Mouse (Mus musculus) adrenal gland, postnatal 4 days (tissue): ENCODE measurements around the gene Sema5a. TPM values are rescaled to one million over a fixed set of nuclear protein-coding genes. Genes with fewer than 3 reads are reported as not detected.

Source experiments
- DNase-seq, 2 experiments: peaks; one replicate each; pipeline ENCODE4 v3.0.0; 2021 to 2022; ENCODE audit warnings: low spot score in 2 of 2, mixed read lengths in 2 of 2
- total RNA-seq, 2 experiments: library from RNA; stranded (reverse); gene quantifications; 2 replicates each; pipeline ENCODE4 v1.2.3; 2021

The Sema5a gene
- total RNA-seq, 2 experiments from 2014 or later = 33.9 to 47.3 TPM

DNA sequence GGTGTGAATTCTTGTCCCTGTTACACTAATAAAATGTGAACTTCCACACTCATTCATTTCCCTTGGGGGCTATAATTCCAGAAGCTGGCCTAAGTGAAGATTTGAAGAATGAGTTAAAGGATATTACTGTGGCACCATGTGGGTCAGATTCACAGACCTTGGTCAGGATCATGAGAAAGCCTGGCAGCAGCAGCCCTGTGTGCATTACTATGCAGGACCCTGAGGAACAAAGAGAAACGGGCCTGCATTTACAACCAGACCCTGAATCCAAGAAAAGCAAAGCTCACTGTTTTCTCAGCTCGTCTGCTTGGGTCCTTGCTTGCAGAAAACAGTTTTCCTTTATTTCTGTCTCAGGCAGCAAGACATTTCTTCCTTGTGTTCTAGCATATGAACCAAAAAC, 374.6 kb downstream of the Sema5a start:
- no peak for DNase-seq

DNA sequence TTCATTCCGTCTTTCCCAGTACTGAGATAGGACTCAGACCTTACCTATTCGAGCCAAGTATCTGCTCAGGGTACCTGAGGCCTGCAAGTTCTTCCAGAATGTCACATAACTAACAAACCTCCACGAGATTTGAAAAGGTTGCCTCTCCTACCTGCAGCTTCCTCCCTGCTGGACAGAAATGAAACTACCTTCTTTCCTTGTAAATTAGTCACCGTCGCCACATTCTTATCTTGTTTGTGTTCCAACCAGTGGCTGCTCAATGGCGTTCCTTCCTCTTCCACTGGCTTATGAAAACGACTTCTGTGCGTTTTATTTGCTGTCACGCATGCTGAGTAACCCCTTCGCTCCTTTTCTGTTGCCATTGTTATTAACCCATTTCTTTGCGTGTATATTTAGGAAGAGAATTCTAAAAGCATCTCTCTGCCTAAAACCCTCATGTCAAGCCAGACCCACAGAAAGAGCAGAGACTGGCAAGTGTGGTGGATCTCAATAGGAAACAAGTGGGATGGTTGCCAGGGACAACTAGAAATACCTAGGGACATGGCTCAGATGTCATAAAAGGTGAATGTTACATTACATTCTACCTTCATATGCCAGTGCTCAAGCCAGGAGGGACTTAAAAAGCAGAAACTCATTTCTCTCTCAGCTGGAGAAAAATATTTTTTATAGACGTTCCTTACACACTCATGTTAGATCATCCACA, 378.6 kb downstream of the Sema5a start:
- no peak for DNase-seq

DNA sequence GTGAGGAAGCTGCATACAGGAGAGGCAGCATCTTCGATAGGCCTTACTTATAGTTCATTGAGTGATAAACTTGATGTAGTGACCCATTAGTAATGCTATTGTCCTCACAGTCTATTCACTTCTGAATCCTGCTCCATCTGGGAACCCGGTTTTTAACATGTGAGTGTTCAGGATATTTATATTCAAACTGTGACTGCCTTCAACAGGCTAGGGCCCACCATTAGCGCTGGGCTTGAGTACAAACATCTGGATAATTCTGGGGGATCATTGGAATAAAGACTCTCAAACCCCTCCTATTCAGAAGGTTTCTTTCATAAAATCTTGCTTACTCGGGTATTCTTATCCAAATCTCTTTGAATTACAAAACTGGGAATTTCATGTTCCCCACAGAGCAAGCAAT, 379.5 kb downstream of the Sema5a start:
- no peak for DNase-seq

DNA sequence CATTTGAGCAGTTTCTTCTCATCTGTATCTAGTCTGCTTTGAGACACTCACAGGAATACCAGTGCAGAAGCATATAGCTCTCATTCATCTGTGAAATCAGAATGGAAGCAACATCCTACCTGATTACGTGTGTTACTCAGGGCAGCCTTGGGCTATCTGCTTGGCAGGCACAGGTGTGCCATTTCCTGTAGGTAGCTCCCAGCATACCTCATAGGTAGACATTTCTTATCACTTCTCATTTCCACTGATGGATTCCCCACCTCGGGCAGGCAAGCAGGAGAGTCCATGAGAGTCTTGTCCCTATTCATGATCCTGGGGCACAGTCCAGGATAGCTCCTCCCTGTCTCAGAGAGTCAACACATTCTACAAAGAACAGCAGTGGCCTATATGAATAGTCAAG, 381.4 kb downstream of the Sema5a start:
- DNase-seq = no peak

DNA sequence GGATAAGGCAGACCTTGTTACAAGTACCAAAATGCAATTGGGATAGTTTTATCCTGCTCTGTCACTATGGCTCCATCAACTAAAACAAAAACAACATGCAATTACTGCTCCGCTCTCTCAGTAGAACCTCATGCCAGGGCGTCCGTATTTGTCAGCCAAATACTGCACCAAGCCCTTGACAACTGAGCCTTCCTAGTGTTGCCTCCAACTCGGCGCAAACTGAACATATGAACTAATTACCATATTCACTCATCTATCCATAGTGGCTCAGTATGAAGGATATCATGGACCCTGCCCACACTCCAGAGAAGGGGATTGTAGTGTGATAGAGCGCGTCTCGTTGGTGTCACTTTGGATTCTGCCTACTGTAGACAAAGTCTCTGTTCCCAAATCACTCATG, 389.1 kb downstream of the Sema5a start:
- no peak for DNase-seq

DNA sequence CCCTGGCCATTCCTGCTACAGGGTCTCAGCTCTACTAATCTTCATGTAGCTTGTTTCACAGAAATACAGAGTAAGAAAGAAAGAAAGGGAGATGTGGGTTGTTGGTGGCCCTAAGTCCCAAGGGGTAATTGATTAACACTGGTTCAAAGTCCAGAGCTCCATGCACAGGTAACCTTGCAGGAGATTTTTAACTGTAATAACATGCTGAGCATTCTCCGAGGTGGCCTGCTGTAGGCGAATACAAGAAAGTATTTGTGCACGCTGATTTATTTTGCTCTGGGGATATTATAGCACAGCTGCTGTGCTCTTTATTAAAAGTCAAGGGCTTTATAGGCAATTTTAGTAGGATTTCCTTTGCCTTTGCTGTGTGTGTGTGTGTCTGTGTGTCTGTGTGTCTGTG, 393.3 kb downstream of the Sema5a start:
- DNase-seq = no peak

DNA sequence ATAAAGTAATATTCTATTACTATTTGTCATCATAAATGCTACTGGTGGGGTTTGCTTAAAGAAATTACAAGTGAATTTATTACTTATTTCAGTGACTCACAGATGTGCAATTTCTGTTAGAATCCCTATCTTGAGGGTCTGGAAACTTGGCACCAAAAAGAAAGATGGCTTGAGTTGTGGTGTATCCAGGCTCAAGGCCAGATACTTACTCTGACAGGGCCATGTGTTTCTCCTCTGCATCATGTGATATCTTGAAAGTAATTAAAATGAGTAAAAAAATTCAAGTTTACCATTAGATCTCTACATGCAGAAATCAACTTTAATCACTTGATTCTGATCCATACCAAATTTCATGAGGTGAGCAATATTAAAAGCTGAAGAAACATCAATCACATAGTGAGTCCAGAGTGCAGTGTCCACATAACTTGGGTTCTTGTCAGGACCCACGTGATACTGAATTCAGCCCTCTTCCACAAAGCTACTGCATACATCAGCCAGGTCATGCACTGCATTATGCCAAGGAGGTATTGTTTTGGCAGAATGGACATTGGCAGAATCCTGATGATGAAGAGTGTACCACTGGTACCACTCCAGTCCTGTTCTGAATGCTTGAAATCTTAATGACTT, 402.6 kb downstream of the Sema5a start:
- DNase-seq = no peak

DNA sequence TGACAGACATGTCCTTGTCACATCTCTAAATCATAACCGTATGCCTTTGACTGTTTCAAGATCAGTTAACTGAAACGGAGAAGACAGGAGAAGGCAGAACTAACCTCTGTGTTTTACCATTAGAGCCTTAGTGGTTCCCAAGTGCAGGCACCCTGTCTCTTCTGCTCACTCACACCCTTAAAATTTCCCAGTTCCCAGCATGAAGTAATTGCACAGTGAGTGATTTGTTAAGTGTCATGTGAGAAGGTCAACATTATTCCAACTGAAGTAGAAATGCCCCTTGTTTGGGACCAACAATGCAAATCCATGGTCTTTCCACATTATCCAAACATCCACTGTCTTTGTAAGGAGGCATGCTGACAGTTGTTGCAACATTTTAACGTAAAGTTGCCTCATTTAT, 409.4 kb downstream of the Sema5a start:
- DNase-seq = no peak

DNA sequence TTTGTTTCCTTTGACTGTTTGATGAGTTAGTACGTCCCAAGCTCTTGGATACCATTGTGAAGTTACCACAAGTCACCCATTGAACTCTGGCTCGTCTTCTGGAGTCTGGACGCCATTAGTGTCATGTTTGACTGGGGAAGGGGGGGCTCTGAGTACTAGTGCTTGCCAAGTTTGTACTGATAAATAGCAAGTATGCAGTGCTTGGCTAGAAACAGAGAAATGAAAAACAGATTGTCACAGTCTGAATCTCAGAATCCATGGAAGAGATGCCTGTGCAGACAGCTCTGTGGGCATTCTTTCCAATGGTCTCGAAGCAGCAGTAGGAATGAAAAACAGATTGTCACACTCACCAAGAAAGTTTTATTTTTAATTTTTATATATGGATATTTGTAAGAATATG, 411.4 kb downstream of the Sema5a start:
- no peak for DNase-seq

DNA sequence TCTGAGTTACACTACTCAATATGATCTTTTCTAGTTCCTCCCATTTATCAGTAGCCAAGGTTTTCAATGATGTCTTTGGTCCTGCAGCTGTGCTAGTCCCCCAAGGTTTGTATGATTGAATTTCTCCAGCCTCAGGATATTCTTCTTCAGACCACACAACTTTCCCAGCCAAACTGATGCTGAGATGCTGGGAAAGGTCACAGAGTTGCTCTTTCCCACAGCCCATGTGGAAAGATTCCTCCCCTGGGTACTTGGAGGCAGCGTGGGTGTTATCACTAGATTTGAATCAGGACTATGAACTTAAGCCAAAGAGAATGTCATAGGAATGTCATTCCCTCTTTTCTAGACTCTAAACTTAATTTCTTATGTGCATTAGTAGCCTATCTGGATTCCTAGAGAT, 431.8 kb downstream of the Sema5a start:
- no peak for DNase-seq

DNA sequence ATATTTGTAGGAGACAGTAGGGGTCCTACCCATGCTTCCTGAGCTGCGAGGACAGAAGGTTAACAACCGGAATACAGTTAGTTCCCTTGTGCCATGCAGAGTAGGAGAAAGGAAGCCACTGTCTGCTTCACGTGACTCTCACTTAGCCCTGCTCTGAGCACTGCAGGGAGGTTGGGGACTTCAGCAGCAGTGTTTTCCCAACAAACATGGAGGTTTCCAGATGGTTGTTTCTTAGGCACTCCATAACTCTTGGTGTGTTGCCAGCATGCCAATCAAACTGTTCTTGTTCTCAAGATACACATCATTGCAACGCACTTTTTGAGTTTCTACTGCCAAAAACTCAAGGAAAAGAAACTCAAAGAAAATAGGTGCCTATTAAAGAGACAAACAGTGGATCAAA, 440.5 kb downstream of the Sema5a start:
- DNase-seq = no peak

DNA sequence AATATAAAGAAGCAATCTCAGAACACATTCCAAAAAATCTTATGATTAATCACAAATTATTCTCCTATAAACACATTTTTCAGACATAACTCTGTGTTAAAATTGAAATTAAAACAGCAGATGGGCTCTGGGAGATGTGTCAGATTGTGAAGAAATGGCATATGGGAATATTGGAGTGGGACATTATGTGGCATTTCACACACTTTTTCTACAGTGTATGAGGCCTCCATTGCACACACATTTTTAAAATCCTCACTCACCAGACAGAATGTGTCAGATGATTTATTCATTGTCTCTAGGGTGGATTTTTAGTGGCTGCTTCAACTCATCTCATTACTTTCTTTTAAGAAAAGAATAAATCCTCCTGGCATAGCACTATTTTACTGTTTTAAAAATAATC, 446.4 kb downstream of the Sema5a start:
- DNase-seq = no peak

DNA sequence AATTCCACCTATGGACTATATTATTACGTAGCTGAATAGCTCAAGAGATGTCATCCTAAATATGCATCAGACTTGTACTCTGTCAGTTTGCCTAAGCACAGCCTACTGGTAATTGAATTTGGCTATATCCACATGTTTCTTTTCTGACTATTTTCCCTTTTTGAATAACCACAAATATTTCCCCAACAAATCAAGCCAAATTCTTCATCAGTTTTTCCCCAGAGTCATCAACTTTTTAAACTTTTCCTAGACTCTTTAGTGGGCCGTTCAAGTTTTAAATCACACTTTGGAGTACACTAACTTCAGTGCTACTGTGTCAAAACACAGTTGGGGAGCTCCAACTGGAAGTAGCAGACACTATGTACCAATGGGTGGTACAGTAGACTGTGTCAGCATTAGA, 448.4 kb downstream of the Sema5a start:
- DNase-seq = no peak

DNA sequence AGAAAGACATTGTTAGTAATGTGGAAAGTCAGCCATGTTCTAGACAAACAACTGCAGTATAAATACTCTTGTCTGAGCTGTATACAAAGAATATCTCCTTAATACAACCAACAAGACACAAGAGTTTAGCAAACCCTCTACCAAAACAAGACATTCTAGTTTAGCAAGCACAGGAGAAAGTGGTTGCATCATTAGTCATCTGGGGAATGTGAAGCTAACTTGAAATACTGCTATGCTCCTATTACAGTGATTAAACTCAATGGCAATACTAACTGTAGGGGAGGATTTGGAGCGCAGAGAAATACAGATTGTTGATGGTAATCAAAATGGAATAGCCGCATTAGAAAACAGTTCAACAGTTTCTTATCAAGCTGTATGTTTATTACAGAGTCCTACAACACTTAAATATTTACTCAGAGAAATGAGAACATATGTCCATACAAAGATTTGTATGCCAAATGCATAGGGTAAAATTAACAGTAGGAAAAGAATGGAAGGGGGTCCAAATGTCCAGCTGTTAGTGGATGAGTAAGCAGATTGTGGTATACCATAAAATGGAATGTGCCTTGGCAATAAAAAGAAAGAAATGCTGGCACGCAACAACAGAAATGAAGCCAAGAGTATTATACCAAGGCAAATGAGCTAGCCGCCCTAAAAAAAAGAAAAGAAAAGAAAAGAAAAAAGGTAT, 472.8 kb downstream of the Sema5a start:
- DNase-seq = no peak

DNA sequence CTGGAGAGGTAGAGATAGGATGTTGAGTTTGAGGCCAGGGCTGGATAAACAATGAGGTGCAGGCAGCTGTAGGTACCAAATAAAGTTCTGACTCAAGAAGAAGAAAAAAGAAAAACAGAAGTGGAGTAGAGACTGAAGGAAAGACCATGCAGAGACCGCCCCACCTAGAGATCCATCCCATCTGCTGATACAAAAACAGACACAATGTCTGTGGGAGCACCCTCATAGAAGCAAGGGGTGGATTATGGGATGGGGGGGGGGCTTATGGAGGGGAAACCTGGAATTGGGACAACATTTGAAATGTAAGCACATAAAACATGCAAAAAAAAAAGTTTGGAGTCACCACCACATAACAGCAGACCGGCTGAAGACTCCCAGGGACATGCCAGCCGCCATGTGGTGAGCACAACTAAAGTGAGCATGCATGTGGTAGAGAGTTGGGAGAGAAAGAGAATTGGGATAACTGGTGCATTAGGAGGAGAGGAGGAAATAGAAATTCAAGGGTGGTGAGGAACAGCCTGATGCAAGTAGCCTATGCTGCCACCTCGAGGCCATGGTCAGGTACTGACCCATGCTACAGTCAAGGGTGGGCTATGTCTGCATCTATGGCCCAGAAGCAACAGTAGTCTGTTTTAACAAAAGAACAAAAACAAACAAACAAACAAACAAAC, 473.8 kb downstream of the Sema5a start:
- peak; percentile 6 to 16 for DNase-seq

DNA sequence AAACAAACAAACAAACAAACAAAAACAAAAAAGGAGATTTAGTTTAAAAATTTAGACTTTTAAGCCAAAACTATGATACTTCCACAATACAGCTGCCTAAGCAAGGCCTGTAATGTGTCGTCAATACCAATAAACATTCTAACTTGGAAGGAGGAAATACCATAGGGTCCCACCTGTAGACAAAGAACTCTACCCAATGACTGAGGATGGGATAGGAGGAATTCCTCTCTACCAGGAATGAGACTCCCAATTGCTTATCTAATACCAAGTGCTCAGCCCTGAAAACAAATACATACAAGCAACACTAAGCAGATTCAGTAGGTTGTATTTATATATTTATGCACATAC, 474.3 kb downstream of the Sema5a start:
- DNase-seq = no peak

DNA sequence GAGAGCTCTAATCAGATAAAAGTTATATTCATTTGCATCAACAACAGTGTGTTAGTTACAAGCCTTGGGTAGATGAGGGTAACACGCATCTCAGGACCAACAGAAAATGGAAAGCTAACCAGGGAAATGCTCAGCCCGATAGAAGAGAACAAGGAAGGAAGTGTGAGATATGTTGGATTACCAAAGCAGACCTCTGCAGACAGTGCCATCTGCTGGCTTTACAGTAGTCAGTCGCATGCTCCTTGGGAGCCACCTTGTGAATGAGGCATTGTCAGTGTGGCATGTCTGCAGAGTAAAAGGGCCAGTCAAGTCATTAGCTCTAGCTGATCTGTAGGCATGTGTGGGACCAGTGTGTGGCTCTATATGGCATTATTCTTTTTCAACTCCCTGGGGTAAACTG, 486.2 kb downstream of the Sema5a start:
- peak in 1 of 2 experiments; percentile 3 for DNase-seq

Other genes with a start within 250 kb of the Sema5a start
- gene Tas2r119, start 67.5 kb upstream of the Sema5a start, total RNA-seq = not detected